Mouse (Mus musculus) liver, embryonic 15.5 days (tissue): ENCODE measurements around the gene Traf4. TPM values are rescaled to one million over a fixed set of nuclear protein-coding genes. Genes with fewer than 3 reads are reported as not detected.
A peak's percentile ranks its signal among the peaks of the same experiment; 100 is the strongest.

Experiments used
- ATAC-seq: fragments of 200-750 bp; cut with Nextera tagmentation; 2 replicates; pipeline ENCODE4 v1.8.0; 2017; ENCODE audit warnings: moderate number of reproducible peaks, mild to moderate bottlenecking, moderate library complexity; ENCODE audit not compliant: insufficient read depth
- H3K27ac ChIP-seq: fragments of 300-500 bp; sonication (generic); replicated peaks from 2 replicates; pipeline ENCODE4 v1.5.1; 2015; ENCODE audit warnings: mild to moderate bottlenecking, inconsistent platforms
- H3K27me3 ChIP-seq: fragments of 300-500 bp; sonication (generic); 2 replicates; pipeline ENCODE4 v1.6.1; 2015; ENCODE audit warnings: mild to moderate bottlenecking, inconsistent platforms
- H3K36me3 ChIP-seq: fragments of 300-500 bp; sonication (generic); replicated peaks from 2 replicates; pipeline ENCODE4 v1.6.1; 2015; ENCODE audit warnings: moderate library complexity, mild to moderate bottlenecking, inconsistent platforms
- H3K4me1 ChIP-seq: fragments of 300-500 bp; sonication (generic); replicated peaks from 2 replicates; pipeline ENCODE4 v1.6.1; 2015; ENCODE audit warnings: inconsistent platforms
- H3K4me2 ChIP-seq: fragments of 300-500 bp; sonication (generic); 2 replicates; pipeline ENCODE4 v1.6.1; 2015; ENCODE audit warnings: moderate library complexity, mild to moderate bottlenecking, inconsistent platforms
- H3K4me3 ChIP-seq: fragments of 300-500 bp; sonication (generic); replicated peaks from 2 replicates; pipeline ENCODE4 v1.5.1; 2015; ENCODE audit warnings: mild to moderate bottlenecking, inconsistent platforms
- H3K9ac ChIP-seq: fragments of 300-500 bp; sonication (generic); 2 replicates; pipeline ENCODE4 v1.6.1; 2015; ENCODE audit warnings: moderate library complexity, mild to moderate bottlenecking, inconsistent platforms
- H3K9me3 ChIP-seq: fragments of 300-500 bp; sonication (generic); replicated peaks from 2 replicates; pipeline ENCODE4 v1.6.1; 2016; ENCODE audit warnings: inconsistent platforms
- WGBS: fragments of 180-500 bp; shearing (Covaris S2); methylation state at CpG from one replicate; pipeline ENCODE4 v1.1.7; 2015; ENCODE audit warnings: mixed read lengths; ENCODE audit not compliant: insufficient replicate concordance; 5-methylcytosine and 5-hydroxymethylcytosine counted together
- polyA plus RNA-seq: library from polyadenylated mRNA; unstranded; fragments of >200 nt; fragmentation: Nextera tagmentation; extraction: Ambion mirVana; gene quantifications from 2 replicates; pipeline ENCODE4 v1.2.1, GENCODE M21; 2015

Traf4 gene
- polyA plus RNA-seq, 1 experiment from 2014 or later = 27.5 TPM

- H3K27ac ChIP-seq = peak overlapping the region; percentile 82
- H3K4me3 ChIP-seq = peak overlapping the region; percentile 73
- no peaks in the 10 kb centered on the region for H3K27me3 ChIP-seq
- peaks cover 32% of the 10 kb centered on the region for H3K36me3 ChIP-seq
- peak overlapping the region; percentile 99 for H3K4me2 ChIP-seq
- peaks cover 97% of the 10 kb centered on the region for H3K4me1 ChIP-seq
- no peaks in the 10 kb centered on the region for H3K9me3 ChIP-seq
- H3K9ac ChIP-seq = peak overlapping the region; percentile 86
- ATAC-seq = no peak
- 0% methylated on average over 14 of the region's 14 CpGs for WGBS
These were observed 825 bp downstream of the Traf4 start for GRCm38 (mm10) chr11:78164604-78164923.

GRCm38 (mm10) chr11:78163681-78164603 lies 1.4 kb downstream of the Traf4 start:
- Histone ChIP-seq H3K27ac (peak overlapping the region; percentile 82), H3K4me1 (peaks cover 97% of the 10 kb centered on the region), H3K4me2 (peak overlapping the region; percentile 99), H3K36me3 (peaks cover 38% of the 10 kb centered on the region), H3K9me3 (no peaks in the 10 kb centered on the region), H3K9ac (peak overlapping the region; percentile 86), H3K27me3 (no peaks in the 10 kb centered on the region), H3K4me3 (peak overlapping the region; percentile 73)
- under 1% methylated on average over 22 of the region's 22 CpGs for WGBS
- no peak for ATAC-seq

DNA sequence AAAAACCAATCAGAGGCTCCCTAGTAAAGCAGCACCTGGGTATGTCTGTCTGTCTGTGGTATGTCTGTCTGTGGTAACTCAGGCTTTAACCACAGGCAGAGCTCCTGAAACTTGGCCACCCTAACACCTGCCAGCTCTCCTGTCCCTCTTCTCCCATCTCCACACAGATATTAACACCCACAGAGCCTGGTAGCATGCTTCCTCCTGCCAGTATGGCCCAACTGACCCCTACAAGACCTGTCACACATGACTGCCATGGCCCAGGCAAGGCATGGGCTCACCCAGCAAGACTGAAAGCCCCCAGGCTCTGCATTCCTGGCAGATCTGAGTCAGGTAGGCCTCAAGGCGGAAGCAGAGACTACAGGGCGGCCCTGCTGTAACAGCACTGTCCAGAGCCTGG lies 2.3 kb downstream of the Traf4 start:
- ATAC-seq = no peak

GRCm38 (mm10) chr11:78162504-78162903 lies 2.9 kb downstream of the Traf4 start:
- Histone ChIP-seq H3K36me3 (peaks cover 53% of the 10 kb centered on the region), H3K9me3 (no peaks in the 10 kb centered on the region), H3K4me1 (peaks cover 89% of the 10 kb centered on the region), H3K4me3 (peak overlapping the region; percentile 73; the same call in 1 of the 2 replicates), H3K4me2 (peak overlapping the region; percentile 99), H3K27me3 (no peaks in the 10 kb centered on the region), H3K27ac (peak overlapping the region; percentile 82), H3K9ac (peak overlapping the region; percentile 86; the same call in 1 of the 2 replicates)
- ATAC-seq = no peak
- 73% methylated on average over 6 of the region's 6 CpGs for WGBS

More for the DNA sequence above, 2.3 kb downstream of the Traf4 start:
- peak overlapping the region; percentile 73 for H3K4me3 ChIP-seq
- peaks cover 94% of the 10 kb centered on the region for H3K4me1 ChIP-seq
- peak overlapping the region; percentile 99 for H3K4me2 ChIP-seq
- H3K36me3 ChIP-seq = peaks cover 47% of the 10 kb centered on the region
- peak overlapping the region; percentile 82 for H3K27ac ChIP-seq
- WGBS = 88% methylated on average over 2 of the region's 2 CpGs
- peak overlapping the region; percentile 86 for H3K9ac ChIP-seq
- no peaks in the 10 kb centered on the region for H3K27me3 ChIP-seq
- no peaks in the 10 kb centered on the region for H3K9me3 ChIP-seq

GRCm38 (mm10) chr11:78161968-78162367 lies 3.4 kb downstream of the Traf4 start:
- ATAC-seq = no peak
- no peak overlapping the region for H3K9ac ChIP-seq
- H3K27me3 ChIP-seq = no peaks in the 10 kb centered on the region
- WGBS = 44% methylated on average over 4 of the region's 4 CpGs
- H3K27ac ChIP-seq = peak overlapping the region; percentile 82
- peak overlapping the region; percentile 99 for H3K4me2 ChIP-seq
- H3K36me3 ChIP-seq = peaks cover 56% of the 10 kb centered on the region
- peaks cover 84% of the 10 kb centered on the region for H3K4me1 ChIP-seq
- H3K9me3 ChIP-seq = no peaks in the 10 kb centered on the region
- no peak overlapping the region; the same call in 1 of the 2 replicates for H3K4me3 ChIP-seq

DNA sequence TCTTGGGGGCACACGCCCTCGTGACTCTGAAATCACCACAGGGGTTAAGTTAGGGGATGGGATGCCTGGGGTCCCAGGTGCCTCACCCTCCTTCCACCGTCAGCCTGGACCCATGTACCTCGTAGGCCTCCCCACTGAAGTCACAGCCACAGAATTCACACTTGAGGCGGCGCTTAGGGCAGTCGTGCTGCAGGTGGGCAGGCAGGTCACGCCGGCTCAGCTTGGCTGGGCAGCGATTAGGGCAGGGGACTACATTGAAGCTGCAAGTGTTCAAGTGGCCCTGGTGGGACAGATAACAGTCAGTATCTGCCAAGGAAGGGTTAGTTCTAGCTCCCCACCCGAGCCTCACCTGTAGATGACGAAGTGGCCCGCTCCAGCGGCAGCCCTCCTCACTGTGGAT lies 4.2 kb downstream of the Traf4 start:
- 0 out of 2 replicates have a peak overlapping the region, but pooled peaks have one; percentile 4 for H3K4me2 ChIP-seq
- H3K36me3 ChIP-seq = peaks cover 63% of the 10 kb centered on the region
- H3K4me3 ChIP-seq = no peak overlapping the region
- H3K27ac ChIP-seq = 0 out of 2 replicates have a peak overlapping the region, but pooled peaks have one; percentile 26
- WGBS = 72% methylated on average over 14 of the region's 14 CpGs
- H3K4me1 ChIP-seq = peaks cover 76% of the 10 kb centered on the region
- no peak for ATAC-seq
- no peak overlapping the region for H3K9ac ChIP-seq
- H3K27me3 ChIP-seq = no peaks in the 10 kb centered on the region
- no peaks in the 10 kb centered on the region for H3K9me3 ChIP-seq

DNA sequence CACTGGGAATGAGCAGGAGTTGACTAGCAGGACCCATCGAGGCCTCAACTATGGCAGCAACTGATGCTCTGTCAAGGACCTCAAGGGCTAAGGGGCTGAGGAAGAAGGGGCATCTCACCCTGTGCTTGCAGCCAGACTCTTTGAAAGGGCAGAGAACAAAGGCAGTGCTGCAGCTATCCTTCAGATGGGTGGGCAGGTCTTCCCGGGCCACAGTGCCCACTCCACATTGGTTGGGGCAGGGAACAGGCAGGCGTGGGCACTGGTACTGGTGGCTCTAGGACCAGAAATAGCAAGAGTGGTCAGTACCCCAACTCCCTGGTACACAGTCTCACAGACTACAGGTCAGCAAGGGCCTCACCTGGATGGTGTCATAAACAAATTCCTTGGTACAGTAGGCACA lies 4.7 kb downstream of the Traf4 start:
- no peaks in the 10 kb centered on the region for H3K27me3 ChIP-seq
- H3K4me3 ChIP-seq = no peak overlapping the region
- no peak overlapping the region for H3K27ac ChIP-seq
- 74% methylated on average over 3 of the region's 3 CpGs for WGBS
- H3K9ac ChIP-seq = no peak overlapping the region
- no peak overlapping the region for H3K4me2 ChIP-seq
- no peaks in the 10 kb centered on the region for H3K9me3 ChIP-seq
- no peak for ATAC-seq
- H3K36me3 ChIP-seq = peaks cover 67% of the 10 kb centered on the region
- peaks cover 71% of the 10 kb centered on the region for H3K4me1 ChIP-seq

DNA sequence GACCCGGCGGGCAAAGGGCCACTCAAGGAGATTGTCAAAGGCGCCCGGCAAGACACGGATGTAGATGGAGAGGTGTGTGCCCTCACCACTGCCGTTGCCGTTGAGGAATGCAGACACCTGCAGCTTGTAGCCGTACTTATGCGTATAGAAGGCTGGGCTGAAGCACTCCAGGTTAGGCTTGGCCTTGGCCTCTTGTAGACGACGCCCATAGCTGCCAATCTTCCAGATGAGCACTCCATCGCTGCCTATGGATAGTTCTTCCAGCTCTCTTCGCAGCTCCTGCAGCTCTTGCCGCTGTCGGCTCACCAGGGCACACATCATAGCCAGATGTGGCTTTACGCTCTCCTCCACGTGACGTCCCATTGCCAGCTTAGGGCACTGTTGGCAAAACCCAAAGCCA lies 5.2 kb downstream of the Traf4 start:
- H3K9ac ChIP-seq = no peak overlapping the region
- peaks cover 70% of the 10 kb centered on the region for H3K36me3 ChIP-seq
- H3K4me2 ChIP-seq = no peak overlapping the region
- no peaks in the 10 kb centered on the region for H3K9me3 ChIP-seq
- ATAC-seq = no peak
- H3K4me3 ChIP-seq = no peak overlapping the region
- H3K27me3 ChIP-seq = no peaks in the 10 kb centered on the region
- peaks cover 67% of the 10 kb centered on the region for H3K4me1 ChIP-seq
- WGBS = 87% methylated on average over 18 of the region's 18 CpGs
- H3K27ac ChIP-seq = no peak overlapping the region

DNA sequence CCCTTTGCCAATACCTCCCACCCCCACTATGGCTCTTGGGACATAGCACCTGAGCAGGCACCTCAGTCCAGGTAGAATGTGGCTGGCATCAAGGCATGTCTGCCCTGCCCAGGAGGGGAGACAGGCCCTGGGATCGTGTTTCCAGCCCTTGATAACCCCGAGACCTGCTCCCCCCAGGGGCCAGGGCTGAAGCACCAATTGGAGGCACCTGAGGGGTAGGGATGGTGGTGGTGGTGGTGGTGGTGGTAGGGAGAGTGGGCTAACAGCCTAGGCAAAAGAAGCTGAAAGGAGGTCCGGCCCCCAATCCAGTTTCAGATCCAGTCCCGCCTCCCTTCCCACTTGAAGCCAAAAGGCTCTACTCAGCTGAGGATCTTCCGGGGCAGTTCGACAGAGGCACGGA lies 5.8 kb downstream of the Traf4 start:
- Histone ChIP-seq H3K27ac (peak overlapping the region; percentile 41; the same call in 1 of the 2 replicates), H3K9ac (no peak overlapping the region), H3K36me3 (peaks cover 76% of the 10 kb centered on the region), H3K4me2 (no peak overlapping the region), H3K4me1 (peaks cover 61% of the 10 kb centered on the region), H3K27me3 (no peaks in the 10 kb centered on the region), H3K9me3 (no peaks in the 10 kb centered on the region), H3K4me3 (no peak overlapping the region)
- ATAC-seq = peak; percentile 11; the same call in 1 of the 2 replicates
- 81% methylated on average over 7 of the region's 7 CpGs for WGBS

DNA sequence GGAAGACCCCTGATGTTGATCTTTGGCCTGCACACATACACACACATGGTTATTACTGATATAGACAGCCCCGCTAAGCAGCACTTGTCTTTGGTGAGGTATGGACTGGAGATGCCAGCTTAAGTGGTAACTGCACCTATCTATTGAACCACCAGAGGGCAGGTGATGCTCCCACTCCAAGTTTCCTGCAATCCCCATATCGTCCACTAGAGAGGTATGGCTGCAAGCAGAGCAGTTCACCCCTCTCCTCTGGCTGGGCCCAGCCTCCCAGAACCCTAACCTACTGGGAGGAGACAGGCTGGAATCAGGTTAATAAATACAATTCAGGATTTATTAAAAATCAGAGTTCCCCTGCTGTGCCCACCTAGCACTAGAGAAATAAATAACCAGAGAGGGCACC lies 6.3 kb downstream of the Traf4 start:
- H3K27ac ChIP-seq = peak overlapping the region; percentile 41; the same call in 1 of the 2 replicates
- H3K4me3 ChIP-seq = no peak overlapping the region
- H3K27me3 ChIP-seq = no peaks in the 10 kb centered on the region
- H3K9me3 ChIP-seq = no peaks in the 10 kb centered on the region
- peaks cover 57% of the 10 kb centered on the region for H3K4me1 ChIP-seq
- peak; percentile 66 for ATAC-seq
- peaks cover 81% of the 10 kb centered on the region for H3K36me3 ChIP-seq
- H3K9ac ChIP-seq = no peak overlapping the region
- H3K4me2 ChIP-seq = no peak overlapping the region
- WGBS = 10% methylated on average over 2 of the region's 2 CpGs

DNA sequence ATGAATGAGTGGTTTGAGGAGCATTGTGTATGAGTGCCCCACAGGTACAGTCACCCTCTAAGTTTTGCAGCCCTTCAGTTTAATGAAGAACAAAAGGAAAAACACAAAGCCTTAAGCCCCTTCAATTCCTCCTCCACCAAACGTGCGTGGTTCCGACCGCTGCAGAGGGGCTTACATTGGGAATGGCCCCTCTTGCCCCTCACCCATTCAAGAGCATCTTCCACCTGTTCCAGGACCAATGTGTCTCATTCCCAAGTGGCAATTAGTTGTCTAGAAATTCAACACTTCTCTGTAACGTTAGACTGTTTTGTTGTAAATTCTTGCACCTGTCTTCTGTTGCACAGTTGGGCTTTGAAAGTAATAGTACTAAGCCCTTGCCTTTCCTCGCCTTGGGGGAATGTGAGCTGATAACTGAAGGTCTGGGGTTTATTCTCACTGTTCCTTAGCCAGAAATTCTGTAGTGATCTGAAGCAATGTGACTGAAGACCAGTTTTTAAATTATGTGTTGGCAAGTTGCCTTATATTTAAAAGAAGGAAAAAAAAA lies 9.2 kb downstream of the Traf4 start:
- Histone ChIP-seq H3K27ac (no peak overlapping the region), H3K4me1 (peaks cover 28% of the 10 kb centered on the region), H3K9me3 (no peaks in the 10 kb centered on the region), H3K9ac (no peak overlapping the region), H3K4me2 (no peak overlapping the region), H3K36me3 (peaks cover 82% of the 10 kb centered on the region), H3K4me3 (no peak overlapping the region), H3K27me3 (no peaks in the 10 kb centered on the region)
- 83% methylated on average over 6 of the region's 6 CpGs for WGBS
- ATAC-seq = no peak
